Mouse (Mus musculus) megakaryocyte-erythroid progenitor cell, adult 5-6 weeks (primary cell): ENCODE measurements around the gene Atp2a1. TPM values are rescaled to one million over a fixed set of nuclear protein-coding genes. Genes with fewer than 3 reads are reported as not detected.

Experiments
- ATAC-seq: replicated peaks from 2 replicates; pipeline ENCODE4 v1.8.0; 2016; ENCODE audit warnings: mild to moderate bottlenecking, inconsistent platforms; ENCODE audit not compliant: severe bottlenecking, poor library complexity, low FRiP score, low TSS enrichment
- total RNA-seq, 2 experiments: library from RNA; stranded (forward) in 1 of 2; stranded (reverse) in 1 of 2; fragments of 200-1000, 215-1000 nt in 1 of 2; fragments of >200 nt in 1 of 2; fragmentation: Nextera tagmentation in 1 of 2; gene quantifications; 2 replicates each; pipeline ENCODE4 v1.2.3; 2014 to 2017

Gene Atp2a1
- total RNA-seq (2014; fragmentation: Nextera tagmentation) (2.3 TPM in 1 of 2 replicates, not detected in the other), total RNA-seq (2017) (0.15 and 0.61 TPM in 2 replicates)

- ATAC-seq = no peak
Measured at GRCm38 (mm10) chr7:126463004-126463403, at the start of gene Atp2a1. Gene Atp2a1 (minus strand): TSS chr7:126463108.

- ATAC-seq = no peak
Measured at GRCm38 (mm10) chr7:126511287-126511686, 48.4 kb upstream of the Atp2a1 start.

GRCm38 (mm10) chr7:126507126-126507778 is 44.3 kb upstream of the Atp2a1 start:
- ATAC-seq = no peak

GRCm38 (mm10) chr7:126504913-126505312 is 42.0 kb upstream of the Atp2a1 start:
- no peak for ATAC-seq

GRCm38 (mm10) chr7:126503273-126503878 is 40.5 kb upstream of the Atp2a1 start, which contains the start of gene Atxn2l:
Gene Atxn2l (minus strand): TSS chr7:126503437.
- peak; percentile 73 for ATAC-seq

- peak; percentile 3; the same call in 1 of the 2 replicates for ATAC-seq
Measured at GRCm38 (mm10) chr7:126502751-126503150, 39.8 kb upstream of the Atp2a1 start.

GRCm38 (mm10) chr7:126502023-126502741 is 39.3 kb upstream of the Atp2a1 start:
- peak; percentile 78 for ATAC-seq

- no peak for ATAC-seq
Measured at GRCm38 (mm10) chr7:126501684-126502022, 38.7 kb upstream of the Atp2a1 start.

GRCm38 (mm10) chr7:126499416-126499815 is 36.5 kb upstream of the Atp2a1 start:
- ATAC-seq = no peak

- no peak for ATAC-seq
Measured at GRCm38 (mm10) chr7:126497966-126498365, 35.1 kb upstream of the Atp2a1 start.

GRCm38 (mm10) chr7:126496475-126496874 is 33.6 kb upstream of the Atp2a1 start:
- ATAC-seq = no peak

- no peak for ATAC-seq
Measured at GRCm38 (mm10) chr7:126494120-126494519, 31.2 kb upstream of the Atp2a1 start.

- no peak for ATAC-seq
Measured at GRCm38 (mm10) chr7:126491973-126492372, 29.1 kb upstream of the Atp2a1 start.

GRCm38 (mm10) chr7:126491005-126491404 is 28.1 kb upstream of the Atp2a1 start:
- no peak for ATAC-seq

GRCm38 (mm10) chr7:126487617-126488385 is 24.9 kb upstream of the Atp2a1 start:
- 0 out of 2 replicates have a peak, but pooled peaks have one; percentile 28 for ATAC-seq

GRCm38 (mm10) chr7:126487052-126487483 is 24.2 kb upstream of the Atp2a1 start, which contains the start of gene Tufm:
Gene Tufm (plus strand): TSS chr7:126487361.
- peak; percentile 88 for ATAC-seq

GRCm38 (mm10) chr7:126482392-126482871 is 19.5 kb upstream of the Atp2a1 start:
- peak; percentile 68 for ATAC-seq

- ATAC-seq = 0 out of 2 replicates have a peak, but pooled peaks have one; percentile 18
Measured at GRCm38 (mm10) chr7:126481699-126482098, 18.8 kb upstream of the Atp2a1 start.

GRCm38 (mm10) chr7:126474993-126475581 is 12.2 kb upstream of the Atp2a1 start, which contains the start of gene Sh2b1:
Gene Sh2b1 (minus strand): TSS chr7:126475424.
- peak; percentile 78 for ATAC-seq
